Mouse (Mus musculus) mesoderm, embryonic 11.5 days (tissue): ENCODE measurements around the gene Anp32e.
"Not testable (repeated sequence)": the region's sequence is repeated elsewhere in the genome, so short reads cannot be mapped to it uniquely, and the experiment has no call there.

Experiments used
- DNase-seq: peaks from one replicate; pipeline ENCODE4 v3.0.0-alpha.2; 2012; ENCODE audit warnings: low read depth, low spot score

Anp32e gene

GRCm38 (mm10) chr3:95903753-95904502, 25.1 kb upstream of the Anp32e start:
- DNase-seq = peak; percentile 32

- DNase-seq = peak; percentile 50
These were observed 24.5 kb upstream of the Anp32e start, which contains the start of gene Car14 for GRCm38 (mm10) chr3:95904568-95904967. Car14 (minus strand) TSS chr3:95904691.

GRCm38 (mm10) chr3:95905146-95905939, 23.7 kb upstream of the Anp32e start:
- DNase-seq = peak; percentile 82

- DNase-seq = peak; percentile 69
These were observed 23.0 kb upstream of the Anp32e start for GRCm38 (mm10) chr3:95905940-95906492.

GRCm38 (mm10) chr3:95906860-95907259, 22.2 kb upstream of the Anp32e start:
- DNase-seq = peak; percentile 72

- DNase-seq = no peak
These were observed 21.4 kb upstream of the Anp32e start for GRCm38 (mm10) chr3:95907613-95908012.

GRCm38 (mm10) chr3:95914706-95915105, 14.3 kb upstream of the Anp32e start:
- no peak for DNase-seq

GRCm38 (mm10) chr3:95916760-95917159, 12.3 kb upstream of the Anp32e start:
- DNase-seq = no peak

- not testable (repeated sequence) for DNase-seq
These were observed 8.5 kb upstream of the Anp32e start for GRCm38 (mm10) chr3:95920532-95920931.

GRCm38 (mm10) chr3:95923429-95923828, 5.6 kb upstream of the Anp32e start:
- not testable (repeated sequence) for DNase-seq

- no peak for DNase-seq
These were observed 4.9 kb upstream of the Anp32e start for GRCm38 (mm10) chr3:95924185-95924584.

GRCm38 (mm10) chr3:95925087-95925486, 4.0 kb upstream of the Anp32e start:
- DNase-seq = no peak

GRCm38 (mm10) chr3:95928261-95928657, 787 bp upstream of the Anp32e start:
- DNase-seq = no peak

GRCm38 (mm10) chr3:95929581-95930470, 780 bp downstream of the Anp32e start:
- peak; percentile 71 for DNase-seq

GRCm38 (mm10) chr3:95930471-95930789, 1.4 kb downstream of the Anp32e start:
- DNase-seq = no peak

GRCm38 (mm10) chr3:95931471-95931870, 2.4 kb downstream of the Anp32e start:
- no peak for DNase-seq

GRCm38 (mm10) chr3:95932157-95932556, 3.1 kb downstream of the Anp32e start:
- DNase-seq = no peak

GRCm38 (mm10) chr3:95932566-95932965, 3.5 kb downstream of the Anp32e start:
- no peak for DNase-seq

- DNase-seq = no peak
These were observed 4.2 kb downstream of the Anp32e start for GRCm38 (mm10) chr3:95933111-95933750.

GRCm38 (mm10) chr3:95934448-95934847, 5.4 kb downstream of the Anp32e start:
- DNase-seq = no peak

- no peak for DNase-seq
These were observed 9.2 kb downstream of the Anp32e start for GRCm38 (mm10) chr3:95938217-95938616.
